Mouse (Mus musculus) heart, adult 2 months (tissue): ENCODE measurements at regions not wholly inside any gene's neighbourhood (a gene's known extent, or its start where the extent isn't known, plus 50 kb on each side); places are given as distances from the start of the nearest gene placed in this dataset.

Experiments
- DNase-seq, 2 experiments: peaks; one replicate each; pipeline ENCODE4 v3.0.0; 2021
- H3K27ac ChIP-seq: fragments of 200-600 bp; 2 replicates; pipeline ENCODE4 v1.8.1; 2022
- H3K27me3 ChIP-seq: fragments of 200-500 bp; 2 replicates; pipeline ENCODE4 v1.6.1; 2012; ENCODE audit warnings: mild to moderate bottlenecking, low read length, inconsistent platforms, mixed read lengths; ENCODE audit not compliant: control insufficient read depth, insufficient read depth
- H3K36me3 ChIP-seq: fragments of 200-500 bp; 2 replicates; pipeline ENCODE4 v1.6.1; 2012; ENCODE audit warnings: low read length, inconsistent platforms; ENCODE audit not compliant: control insufficient read depth, insufficient read depth
- H3K4me1 ChIP-seq: fragments of 200-500 bp; 2 replicates; pipeline ENCODE4 v1.6.1; 2011; ENCODE audit warnings: low read length; ENCODE audit not compliant: control insufficient read depth, insufficient read depth
- H3K4me3 ChIP-seq: fragments of 200-600 bp; 2 replicates; pipeline ENCODE4 v1.8.1; 2022
- H3K79me2 ChIP-seq: fragments of 200-500 bp; replicated peaks from 2 replicates; pipeline ENCODE4 v1.6.1; 2012; ENCODE audit warnings: mild to moderate bottlenecking, inconsistent platforms, low read length, moderate library complexity, mixed read lengths; ENCODE audit not compliant: control insufficient read depth, insufficient read depth
- H3K9ac ChIP-seq: fragments of 200-500 bp; 2 replicates; pipeline ENCODE4 v1.6.1; 2012; ENCODE audit warnings: low read depth, mild to moderate bottlenecking, control low read depth, inconsistent platforms, low read length, mixed read lengths
- CTCF ChIP-seq: fragments of 200-600 bp; IDR thresholded peaks from 2 replicates; pipeline ENCODE4 v1.8.1; 2022; ENCODE audit warnings: antibody characterized with exemption, mild to moderate bottlenecking, moderate library complexity
- EP300 ChIP-seq: fragments of 200-500 bp; IDR thresholded peaks from 2 replicates; pipeline ENCODE4 v1.6.1; 2011; ENCODE audit warnings: low read depth, low read length, control low read depth; ENCODE audit not compliant: insufficient read depth
- POLR2A ChIP-seq: fragments of 200-500 bp; IDR thresholded peaks from 2 replicates; pipeline ENCODE4 v1.6.1; 2011; ENCODE audit warnings: mild to moderate bottlenecking, low read depth, low read length, control low read depth; ENCODE audit not compliant: insufficient read depth
- WGBS: fragments of 180-500 bp; shearing (Covaris S2); methylation state at CpG from one replicate; pipeline ENCODE4 v1.1.7; 2018; 5-methylcytosine and 5-hydroxymethylcytosine counted together
- intact Hi-C: fragments of 180-260 bp; cut with DNase I; formaldehyde crosslinking; loops from one replicate; pipeline ENCODE4 v1.15.1; 2025

DNA sequence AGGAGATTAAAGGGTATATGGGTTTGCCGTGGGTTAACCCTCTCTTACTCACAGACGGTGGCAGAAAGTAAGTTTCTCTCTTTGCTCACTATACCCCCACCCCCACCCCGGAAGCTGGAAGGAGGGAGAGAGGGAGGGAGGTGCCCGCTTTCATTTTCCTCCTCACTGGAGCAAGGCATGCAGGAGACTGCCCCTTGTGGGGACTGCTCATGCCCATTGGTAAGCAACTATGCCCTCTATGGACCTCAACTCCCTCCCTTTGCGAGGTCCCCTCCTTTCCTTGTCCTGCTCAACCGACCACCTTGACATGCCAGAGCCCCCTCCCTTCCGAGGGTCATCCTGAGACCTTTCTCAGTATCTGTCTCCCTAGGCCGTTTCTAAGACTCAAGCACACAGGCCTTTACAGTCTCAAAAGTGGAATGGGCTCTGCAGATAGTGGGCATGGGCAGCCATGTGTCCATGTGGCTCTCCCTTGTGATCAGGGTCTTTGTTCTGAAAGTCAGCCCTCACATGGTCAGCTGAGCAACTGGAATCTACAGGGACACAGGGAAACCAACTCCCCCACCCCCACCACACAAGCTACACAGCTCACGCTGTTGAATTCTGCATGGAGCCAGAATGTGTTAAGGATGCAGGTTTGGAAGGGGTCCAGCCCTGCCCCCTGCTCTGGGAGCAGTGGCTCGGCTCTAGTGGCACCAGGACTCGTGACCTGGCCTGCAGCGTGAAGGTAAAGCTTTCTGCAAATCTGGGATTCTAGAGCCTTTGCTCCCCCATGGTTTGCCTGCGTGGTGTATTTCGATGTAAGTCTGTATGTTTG lies 116.8 kb upstream of the A530016L24Rik start:
- H3K27me3 ChIP-seq = no peaks in the 10 kb centered on the region
- no peaks in the 10 kb centered on the region for H3K36me3 ChIP-seq
- H3K27ac ChIP-seq = no peak overlapping the region
- TF ChIP-seq CTCF = no peak
- no peak for TF ChIP-seq EP300
- TF ChIP-seq POLR2A = no peak
- intact Hi-C loops = no loop called here
- H3K79me2 ChIP-seq = no peaks in the 10 kb centered on the region
- WGBS = 75% methylated on average over 14 of the region's 14 CpGs
- H3K9ac ChIP-seq = no peak overlapping the region
- no peaks in the 10 kb centered on the region for H3K4me1 ChIP-seq
- no peak for DNase-seq
- no peak overlapping the region for H3K4me3 ChIP-seq

DNA sequence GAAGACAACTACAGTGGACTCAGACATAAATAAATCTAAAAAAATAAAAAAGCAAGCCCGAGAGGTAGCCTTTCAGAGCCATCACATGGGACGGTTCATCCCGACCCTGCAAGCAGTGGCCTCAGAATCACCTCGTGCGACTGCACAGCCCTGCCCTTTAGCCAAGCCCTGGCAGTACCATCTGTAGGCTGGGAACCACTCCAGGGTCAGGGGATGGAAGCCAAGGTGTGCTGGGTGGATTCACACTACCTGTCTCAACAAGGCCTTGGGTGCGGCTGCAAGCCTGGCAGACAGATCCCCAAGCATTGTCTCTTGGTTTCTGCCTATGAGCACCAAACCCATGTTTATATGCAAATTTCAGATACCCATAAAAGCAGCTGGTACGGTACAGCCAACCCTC lies 115.3 kb upstream of the A530016L24Rik start:
- intact Hi-C loops = no loop called here

DNA sequence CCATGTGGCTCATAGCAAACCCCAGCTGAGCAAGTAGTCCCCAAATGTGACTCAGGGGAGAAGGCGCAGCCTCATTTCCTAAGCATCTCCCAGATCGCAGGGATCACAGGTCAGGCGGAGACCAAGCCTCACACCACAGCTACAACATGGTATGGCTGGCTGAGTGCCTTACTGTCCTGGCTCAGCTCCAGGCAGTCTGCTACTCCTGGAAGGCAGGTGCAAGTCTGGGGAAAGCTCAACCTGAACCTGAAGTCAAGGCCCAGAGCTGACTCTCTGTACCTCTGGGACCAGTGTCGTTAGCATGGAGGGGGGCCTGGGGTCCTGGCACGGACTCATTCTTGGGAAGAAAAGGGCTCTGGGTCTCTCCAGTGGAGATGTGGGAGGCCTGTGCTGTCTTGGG lies 113.0 kb upstream of the A530016L24Rik start:
- TF ChIP-seq CTCF (no peak), POLR2A (no peak), EP300 (no peak)
- Histone ChIP-seq H3K27ac (no peak overlapping the region), H3K9ac (no peak overlapping the region), H3K4me1 (no peaks in the 10 kb centered on the region), H3K27me3 (no peaks in the 10 kb centered on the region), H3K4me3 (no peak overlapping the region), H3K36me3 (no peaks in the 10 kb centered on the region), H3K79me2 (no peaks in the 10 kb centered on the region)
- DNase-seq = no peak
- intact Hi-C loops = no loop called here
- WGBS = 77% methylated on average over 5 of the region's 5 CpGs

More for the DNA sequence above, 115.3 kb upstream of the A530016L24Rik start:
- 86% methylated on average over 7 of the region's 7 CpGs for WGBS
- TF ChIP-seq CTCF = no peak
- no peak for TF ChIP-seq POLR2A
- TF ChIP-seq EP300 = no peak
- Histone ChIP-seq H3K4me1 (no peaks in the 10 kb centered on the region), H3K36me3 (no peaks in the 10 kb centered on the region), H3K27ac (no peak overlapping the region), H3K9ac (no peak overlapping the region), H3K27me3 (no peaks in the 10 kb centered on the region), H3K79me2 (no peaks in the 10 kb centered on the region), H3K4me3 (no peak overlapping the region)
- no peak for DNase-seq

DNA sequence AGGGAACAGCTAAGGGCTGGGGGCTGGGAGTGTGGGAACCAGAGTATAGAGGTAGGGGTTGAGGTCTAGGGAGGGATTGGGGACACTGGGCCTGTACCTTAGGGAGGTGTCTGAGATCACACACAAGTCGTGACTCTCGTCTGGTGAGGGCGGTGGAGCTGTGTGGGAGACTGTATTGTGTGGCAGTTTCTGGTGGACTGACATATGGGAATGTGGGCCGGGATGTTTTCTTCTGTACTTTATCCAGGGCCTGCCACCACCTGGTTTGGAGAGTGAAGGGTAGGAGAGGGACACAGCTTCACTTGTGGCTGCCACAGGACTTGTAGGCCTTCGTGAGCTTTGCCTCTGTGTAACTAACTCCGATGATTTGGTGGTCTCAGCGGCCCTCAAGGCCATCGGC lies 112.5 kb upstream of the A530016L24Rik start:
- WGBS = 90% methylated on average over 8 of the region's 8 CpGs
- no peaks in the 10 kb centered on the region for H3K4me1 ChIP-seq
- no peak overlapping the region for H3K27ac ChIP-seq
- DNase-seq = no peak
- H3K9ac ChIP-seq = no peak overlapping the region
- H3K27me3 ChIP-seq = no peaks in the 10 kb centered on the region
- intact Hi-C loops = no loop called here
- no peaks in the 10 kb centered on the region for H3K36me3 ChIP-seq
- TF ChIP-seq CTCF = no peak
- no peak for TF ChIP-seq EP300
- no peak for TF ChIP-seq POLR2A
- H3K4me3 ChIP-seq = no peak overlapping the region
- H3K79me2 ChIP-seq = no peaks in the 10 kb centered on the region

DNA sequence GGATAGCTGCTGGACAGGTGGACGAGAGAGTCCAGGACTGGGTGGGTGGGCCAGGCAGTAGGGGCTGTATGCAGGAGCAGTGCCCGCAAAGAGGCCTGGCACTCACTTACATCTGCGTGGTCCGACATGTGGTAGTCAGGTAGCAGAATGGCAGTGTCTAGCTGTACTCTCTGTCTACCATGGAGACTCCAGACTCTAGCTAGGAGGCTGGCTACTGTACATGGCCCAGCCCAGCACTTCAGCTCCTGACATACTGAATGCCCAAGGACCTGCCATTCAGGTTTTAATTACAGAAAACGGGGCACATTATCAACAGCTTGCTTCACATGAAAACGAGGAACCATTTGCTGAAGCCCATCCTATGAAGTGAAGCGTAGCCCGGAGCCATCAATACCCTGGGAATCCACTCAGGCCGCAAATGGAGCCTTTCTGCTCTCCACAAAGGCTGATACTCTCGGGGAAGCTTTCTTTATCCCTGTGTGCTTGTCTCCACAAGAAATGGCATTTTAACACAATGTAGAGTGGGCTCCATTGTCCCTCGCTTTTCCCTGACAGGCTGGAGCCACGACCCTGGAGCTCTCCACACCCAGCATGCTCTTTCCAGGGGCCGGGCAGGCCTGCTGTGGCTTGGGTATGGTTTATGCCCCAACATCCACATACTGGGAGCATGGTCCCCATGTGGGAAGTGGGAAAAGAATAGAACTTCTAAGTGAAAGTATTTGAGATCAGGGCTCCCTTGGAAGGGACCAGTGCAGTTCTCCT lies 110.6 kb upstream of the A530016L24Rik start:
- Histone ChIP-seq H3K36me3 (no peaks in the 10 kb centered on the region), H3K27me3 (no peaks in the 10 kb centered on the region), H3K9ac (no peak overlapping the region), H3K79me2 (no peaks in the 10 kb centered on the region), H3K27ac (no peak overlapping the region), H3K4me3 (no peak overlapping the region), H3K4me1 (no peaks in the 10 kb centered on the region)
- intact Hi-C loops = no loop called here
- 86% methylated on average over 13 of the region's 13 CpGs for WGBS
- DNase-seq = no peak
- TF ChIP-seq POLR2A (no peak), CTCF (no peak), EP300 (no peak)

DNA sequence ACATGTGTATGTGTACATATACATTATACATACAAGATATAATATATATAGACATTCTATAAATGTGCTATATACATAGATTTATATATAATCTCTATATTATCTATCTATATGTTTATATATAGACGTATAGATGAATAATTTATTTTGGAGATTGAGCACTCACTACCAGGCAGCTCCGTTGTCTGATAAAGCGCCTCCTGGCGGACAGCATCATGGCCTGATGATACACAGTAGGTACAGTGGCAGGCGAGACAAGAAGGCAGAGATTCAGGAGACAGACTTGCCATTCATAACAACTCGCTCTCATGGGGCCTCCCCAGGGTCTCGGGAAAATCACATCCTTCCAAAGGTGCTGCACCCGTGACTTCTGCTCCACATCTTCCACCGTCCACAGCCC lies 101.4 kb upstream of the A530016L24Rik start:
- intact Hi-C loops = no loop called here
- TF ChIP-seq EP300 (no peak), CTCF (peak; percentile 37)
- WGBS = 63% methylated on average over 9 of the region's 9 CpGs

More for the DNA sequence above, 101.4 kb upstream of the A530016L24Rik start:
- no peak for DNase-seq
- Histone ChIP-seq H3K4me3 (no peak overlapping the region), H3K36me3 (no peaks in the 10 kb centered on the region), H3K9ac (no peak overlapping the region), H3K27me3 (no peaks in the 10 kb centered on the region), H3K27ac (no peak overlapping the region), H3K4me1 (no peaks in the 10 kb centered on the region), H3K79me2 (no peaks in the 10 kb centered on the region)
